In the genomic region with DNA sequence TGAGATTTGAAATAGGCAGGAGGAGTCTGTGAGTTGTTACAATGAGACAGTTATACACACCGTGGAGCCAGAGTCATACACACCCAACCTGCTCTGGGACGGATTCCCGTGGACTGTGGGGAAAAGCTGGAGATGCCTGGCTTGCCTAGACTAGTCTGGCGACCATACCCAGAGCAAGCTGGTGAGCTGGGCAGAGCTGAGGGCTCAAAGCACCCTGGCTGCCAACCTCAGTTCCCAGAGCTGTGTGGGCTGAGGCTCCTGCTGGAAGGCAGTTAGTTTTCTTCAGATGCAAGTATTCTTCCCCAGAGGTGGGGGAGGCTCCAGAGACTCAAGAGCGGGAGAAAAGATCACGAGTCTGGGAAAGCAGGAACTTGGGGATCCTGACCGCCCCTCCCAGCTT, we compare ENCODE assay signal across 16 mouse cellular contexts.
DNase-seq lines count a peak whose midpoint lies in the region.
"Had no signal": no experiment of that assay in that cellular context is flagged by ENCODE, and none has a peak within 500 bp of the region (broad histone marks: within the 10 kb centered on the region; RNA-seq: fewer than 3 reads in every experiment).

No protein-coding gene starts in this region.

- peak; percentile 15 for DNase-seq in layer of hippocampus, adult 11-12 months (ENCODE audit: low spot score)
- no peak for DNase-seq in layer of hippocampus, postnatal 25 days (ENCODE audit: extremely low spot score in 1 of 2, low spot score in 1 of 2)
- peak; percentile 37 to 55 for DNase-seq in right cerebral cortex, adult 2 months (ENCODE audit: low spot score in 2 of 2)
- DNase-seq in right cerebral cortex, postnatal 14 days = no peak
- DNase-seq in layer of hippocampus, postnatal 14 days (ENCODE audit: low spot score in 2 of 2) = peak; percentile 26 to 63
- peak; percentile 58 for DNase-seq in telencephalon, adult 2 months (ENCODE audit: low read depth, low spot score)
- DNase-seq in thymus, postnatal 10 days (ENCODE audit: low spot score in 2 of 2) = no peak
- DNase-seq in adrenal gland, adult 2 months = no peak
- DNase-seq: adrenal gland, postnatal 25 days; cerebellum, adult 9-10 months; gastrocnemius, postnatal 36 days; heart, adult 2 months; heart, postnatal 14 days; kidney, adult 18-20 months; lung, embryonic 14.5 days; thymus, postnatal 14 days had no signal

Comparison
In these comparisons a context has a peak if more than half of its experiments do, and no peak if none do; other contexts are left out.
1. DNase-seq: peak in layer of hippocampus, adult 11-12 months (single experiment), right cerebral cortex, adult 2 months (2 of 2), layer of hippocampus, postnatal 14 days (2 of 2) and telencephalon, adult 2 months (single experiment); none in layer of hippocampus, postnatal 25 days (0 of 2), right cerebral cortex, postnatal 14 days (single experiment), thymus, postnatal 10 days (0 of 2) and adrenal gland, adult 2 months (single experiment).